Mouse (Mus musculus) layer of hippocampus, postnatal 10 days (tissue): Measurements from ENCODE around the gene Otp. TPM values are rescaled to one million over a fixed set of nuclear protein-coding genes. Genes with fewer than 3 reads are reported as not detected.
A peak's percentile ranks its signal among the peaks of the same experiment; 100 is the strongest.

ENCODE experiments used
- DNase-seq, 2 experiments: peaks; one replicate each; pipeline ENCODE4 v3.0.0; 2021; ENCODE audit warnings: low spot score in 2 of 2
- long read RNA-seq: library from polyadenylated mRNA; stranded (forward); transcript quantifications from one replicate; pipeline ENCODE4 v2.0.0, GENCODE M21; 2023
- total RNA-seq, 2 experiments: library from RNA; stranded (reverse); gene quantifications; 2 replicates each; pipeline ENCODE4 v1.2.3; 2021

Otp gene
- not detected for total RNA-seq
- long read RNA-seq: 0 reads

- no peak for DNase-seq
These were observed at the start of gene Otp for GRCm38 (mm10) chr13:94875396-94875880. Gene Otp (plus strand): TSS chr13:94875602.

GRCm38 (mm10) chr13:94826389-94826788, 49.0 kb upstream of the Otp start:
- no peak for DNase-seq

GRCm38 (mm10) chr13:94826986-94827385, 48.4 kb upstream of the Otp start:
- DNase-seq: no peak

GRCm38 (mm10) chr13:94827847-94828246, 47.6 kb upstream of the Otp start:
- DNase-seq: no peak

GRCm38 (mm10) chr13:94838047-94838720, 37.2 kb upstream of the Otp start:
- DNase-seq: no peak

GRCm38 (mm10) chr13:94838756-94839337, 36.6 kb upstream of the Otp start:
- no peak for DNase-seq

GRCm38 (mm10) chr13:94843236-94843635, 32.2 kb upstream of the Otp start:
- DNase-seq: no peak

- no peak for DNase-seq
These were observed 27.5 kb upstream of the Otp start for GRCm38 (mm10) chr13:94847870-94848269.

GRCm38 (mm10) chr13:94849351-94849750, 26.1 kb upstream of the Otp start:
- no peak for DNase-seq

- DNase-seq: no peak
These were observed 17.3 kb upstream of the Otp start for GRCm38 (mm10) chr13:94858016-94858575.

GRCm38 (mm10) chr13:94859256-94859655, 16.1 kb upstream of the Otp start:
- no peak for DNase-seq

GRCm38 (mm10) chr13:94862491-94863230, 12.7 kb upstream of the Otp start:
- DNase-seq: no peak

GRCm38 (mm10) chr13:94866906-94867305, 8.5 kb upstream of the Otp start:
- DNase-seq: no peak

GRCm38 (mm10) chr13:94867772-94868171, 7.6 kb upstream of the Otp start:
- no peak for DNase-seq

- peak in 1 of 2 experiments; percentile 32 for DNase-seq
These were observed 6.9 kb upstream of the Otp start for GRCm38 (mm10) chr13:94868478-94868950.

- DNase-seq: no peak
These were observed 5.9 kb upstream of the Otp start for GRCm38 (mm10) chr13:94869541-94869940.

GRCm38 (mm10) chr13:94870071-94870460, 5.3 kb upstream of the Otp start:
- DNase-seq: no peak

- no peak for DNase-seq
These were observed 4.8 kb upstream of the Otp start for GRCm38 (mm10) chr13:94870461-94871186.

GRCm38 (mm10) chr13:94871806-94872320, 3.5 kb upstream of the Otp start:
- no peak for DNase-seq

- DNase-seq: no peak
These were observed 3.0 kb upstream of the Otp start for GRCm38 (mm10) chr13:94872439-94872838.
